Mouse (Mus musculus) neural tube, embryonic 14.5 days (tissue): ENCODE measurements around the gene Fam243. TPM values are rescaled to one million over a fixed set of nuclear protein-coding genes. Genes with fewer than 3 reads are reported as not detected.

Experiments
- ATAC-seq: fragments of 200-750 bp; cut with Nextera tagmentation; 2 replicates; pipeline ENCODE4 v1.8.0; 2017; ENCODE audit warnings: low read depth, mild to moderate bottlenecking, moderate TSS enrichment, moderate library complexity
- H3K27ac ChIP-seq: fragments of 300-500 bp; sonication (generic); 2 replicates; pipeline ENCODE4 v1.5.1; 2014; ENCODE audit warnings: low read depth, mild to moderate bottlenecking, control low read depth, low read length, moderate library complexity, mixed read lengths
- H3K27me3 ChIP-seq: fragments of 300-500 bp; sonication (generic); 2 replicates; pipeline ENCODE4 v1.6.1; 2014; ENCODE audit warnings: low read length; ENCODE audit not compliant: control insufficient read depth, insufficient read depth
- H3K36me3 ChIP-seq: fragments of 300-500 bp; sonication (generic); 2 replicates; pipeline ENCODE4 v1.6.1; 2014; ENCODE audit warnings: low read length, mixed read lengths; ENCODE audit not compliant: control insufficient read depth, insufficient read depth
- H3K4me1 ChIP-seq: fragments of 300-500 bp; sonication (generic); 2 replicates; pipeline ENCODE4 v1.6.1; 2014; ENCODE audit warnings: low read length; ENCODE audit not compliant: control insufficient read depth, insufficient read depth
- H3K4me2 ChIP-seq: fragments of 300-500 bp; sonication (generic); 2 replicates; pipeline ENCODE4 v1.6.1; 2014; ENCODE audit warnings: mild to moderate bottlenecking, low read depth, low read length, control low read depth
- H3K4me3 ChIP-seq: fragments of 300-500 bp; sonication (generic); 2 replicates; pipeline ENCODE4 v1.5.1; 2014; ENCODE audit warnings: low read depth, low read length, control low read depth, mixed read lengths
- H3K9ac ChIP-seq: fragments of 300-500 bp; sonication (generic); replicated peaks from 2 replicates; pipeline ENCODE4 v1.6.1; 2014; ENCODE audit warnings: low read depth, mild to moderate bottlenecking, control low read depth, low read length, mixed read lengths
- H3K9me3 ChIP-seq: fragments of 300-500 bp; sonication (generic); 2 replicates; pipeline ENCODE4 v1.6.1; 2016; ENCODE audit warnings: low read length; ENCODE audit not compliant: control insufficient read depth
- WGBS: fragments of 180-500 bp; shearing (Covaris S2); extraction: QIAGEN DNeasy Blood & Tissue Kit; methylation state at CpG from one replicate; pipeline ENCODE4 v1.1.7; 2014; 5-methylcytosine and 5-hydroxymethylcytosine counted together
- polyA plus RNA-seq: library from polyadenylated mRNA; unstranded; fragments of >200 nt; fragmentation: Nextera tagmentation; extraction: Ambion mirVana; gene quantifications from 2 replicates; pipeline ENCODE4 v1.2.1, GENCODE M21; 2014

The Fam243 gene
- polyA plus RNA-seq, 1 experiment from 2014 or later: not detected

DNA sequence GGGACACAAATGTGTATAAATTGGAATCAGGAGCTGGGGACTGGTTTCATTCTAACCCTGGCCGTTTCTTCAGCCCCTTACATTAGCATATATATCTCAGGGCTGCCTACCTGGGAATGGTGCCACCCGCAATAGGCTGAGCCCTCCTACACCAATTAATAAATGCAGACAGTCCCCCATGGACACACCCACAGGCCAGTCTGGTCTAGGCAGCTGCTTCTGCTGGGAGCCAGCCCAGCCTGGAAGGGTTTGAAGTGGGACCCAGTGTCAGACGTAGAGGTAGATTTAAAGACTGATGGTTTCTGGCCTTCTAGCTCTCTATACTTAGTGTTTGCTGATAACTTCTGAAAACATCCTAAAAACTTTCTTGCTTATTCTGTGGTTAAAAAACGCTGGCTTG lies 12.1 kb downstream of the Fam243 start:
- Histone ChIP-seq H3K36me3 (peaks cover 44% of the 10 kb centered on the region), H3K4me1 (no peaks in the 10 kb centered on the region), H3K4me2 (no peak overlapping the region), H3K4me3 (no peak overlapping the region), H3K9ac (no peak overlapping the region), H3K27me3 (no peaks in the 10 kb centered on the region), H3K9me3 (no peaks in the 10 kb centered on the region), H3K27ac (no peak overlapping the region)
- ATAC-seq: no peak
- 50% methylated on average over 4 of the region's 4 CpGs for WGBS

DNA sequence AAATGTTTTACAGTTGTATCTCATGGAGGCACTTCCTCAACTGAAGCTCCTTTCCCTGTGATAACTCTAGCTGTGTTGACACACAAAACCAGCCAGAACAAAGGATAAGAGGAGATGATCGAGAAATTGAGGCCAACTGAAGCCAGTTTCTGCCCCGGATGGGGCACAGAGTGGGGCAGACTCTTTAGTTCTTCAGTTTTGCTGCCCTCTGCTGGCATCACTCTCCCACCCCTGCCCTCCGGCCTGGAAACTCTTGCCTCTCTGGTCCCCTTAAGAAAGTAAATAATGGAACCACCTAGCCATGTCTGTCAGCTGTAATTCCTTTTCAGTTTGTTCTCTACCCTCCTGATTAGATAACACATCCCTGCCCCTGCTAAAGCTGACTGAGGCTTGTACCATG lies 13.3 kb downstream of the Fam243 start:
- H3K36me3 ChIP-seq: peaks cover 44% of the 10 kb centered on the region; the same call in 1 of the 2 replicates
- no peaks in the 10 kb centered on the region for H3K9me3 ChIP-seq
- no peaks in the 10 kb centered on the region for H3K27me3 ChIP-seq
- no peak for ATAC-seq
- H3K9ac ChIP-seq: no peak overlapping the region
- no peaks in the 10 kb centered on the region for H3K4me1 ChIP-seq
- H3K4me2 ChIP-seq: no peak overlapping the region
- no peak overlapping the region for H3K4me3 ChIP-seq
- H3K27ac ChIP-seq: no peak overlapping the region
- WGBS: 83% methylated on average over 3 of the region's 3 CpGs

DNA sequence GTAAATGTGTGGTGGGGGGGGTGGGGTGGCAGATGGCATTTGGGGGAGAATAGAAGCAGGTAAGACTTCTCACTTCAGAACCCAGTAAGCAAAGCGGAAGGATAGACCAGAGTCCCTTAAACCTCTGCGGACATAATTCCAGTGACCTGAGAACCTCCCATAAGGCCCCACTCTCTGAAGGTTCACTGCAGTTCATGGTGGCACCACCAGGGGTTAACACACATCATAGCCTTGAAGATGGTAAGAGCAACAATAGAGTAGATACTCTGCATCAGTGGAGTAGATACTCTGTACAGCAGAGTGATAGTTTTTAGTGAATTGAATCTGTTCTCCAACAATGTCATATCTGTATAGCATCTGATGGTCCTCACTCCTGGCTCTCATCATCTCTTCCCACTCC lies 15.7 kb downstream of the Fam243 start:
- no peak overlapping the region for H3K4me2 ChIP-seq
- 93% methylated on average over 2 of the region's 2 CpGs for WGBS
- H3K4me3 ChIP-seq: no peak overlapping the region
- no peaks in the 10 kb centered on the region for H3K9me3 ChIP-seq
- no peak for ATAC-seq
- no peak overlapping the region for H3K9ac ChIP-seq
- peaks cover 29% of the 10 kb centered on the region; the same call in 1 of the 2 replicates for H3K36me3 ChIP-seq
- H3K27me3 ChIP-seq: no peaks in the 10 kb centered on the region
- H3K27ac ChIP-seq: no peak overlapping the region
- peaks cover 11% of the 10 kb centered on the region for H3K4me1 ChIP-seq

DNA sequence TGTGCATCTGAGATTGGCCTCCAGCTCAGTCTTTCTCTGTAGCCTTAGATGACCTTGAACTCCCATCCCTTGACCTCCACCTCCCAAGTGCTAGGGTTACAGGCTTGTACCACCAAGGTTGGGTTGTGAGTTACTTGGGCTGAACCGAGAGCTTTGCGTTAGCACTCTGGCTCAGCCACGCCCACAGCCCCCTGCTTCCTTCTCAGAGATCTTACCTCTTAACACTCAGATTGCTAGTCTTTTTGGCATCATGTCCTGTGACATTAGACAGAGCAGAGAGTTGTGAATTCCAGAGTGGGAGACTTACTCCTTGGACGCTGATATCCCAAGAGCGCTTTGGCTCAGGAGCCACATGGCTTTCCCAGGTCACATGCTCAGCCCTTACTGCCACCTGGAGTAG lies 18.7 kb downstream of the Fam243 start:
- Histone ChIP-seq H3K4me2 (peak overlapping the region; percentile 96; the same call in 1 of the 2 replicates), H3K27ac (0 out of 2 replicates have a peak overlapping the region, but pooled peaks have one; percentile 13), H3K9ac (no peak overlapping the region), H3K4me1 (peaks cover 11% of the 10 kb centered on the region), H3K9me3 (no peaks in the 10 kb centered on the region), H3K36me3 (peaks cover 15% of the 10 kb centered on the region; the same call in 1 of the 2 replicates), H3K27me3 (no peaks in the 10 kb centered on the region), H3K4me3 (no peak overlapping the region)
- ATAC-seq: no peak
- WGBS: 68% methylated on average over 5 of the region's 5 CpGs

DNA sequence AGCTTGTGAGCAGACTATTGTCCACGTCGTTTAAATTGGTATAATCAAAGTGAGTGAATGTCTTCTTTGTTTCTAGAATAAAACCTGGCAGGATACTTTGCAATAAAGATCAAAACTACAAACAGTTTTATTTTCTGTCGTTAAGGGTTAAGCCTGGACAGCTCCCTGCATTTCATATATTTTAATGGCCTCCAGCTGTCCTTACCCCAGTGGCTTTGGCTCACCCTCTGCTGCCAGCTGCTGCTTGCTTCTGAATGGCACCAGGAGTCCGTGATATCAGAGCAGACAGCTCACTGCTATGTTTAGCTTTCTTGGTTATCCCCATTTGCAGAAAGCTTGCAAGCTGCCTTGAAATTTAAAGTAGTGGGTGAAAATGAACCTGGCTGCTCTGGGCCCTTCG lies 19.3 kb downstream of the Fam243 start:
- H3K9ac ChIP-seq: peak overlapping the region; percentile 80
- 23% methylated on average over 5 of the region's 5 CpGs for WGBS
- H3K27me3 ChIP-seq: no peaks in the 10 kb centered on the region
- ATAC-seq: peak; percentile 36; the same call in 1 of the 2 replicates
- peaks cover 11% of the 10 kb centered on the region; the same call in 1 of the 2 replicates for H3K36me3 ChIP-seq
- peaks cover 11% of the 10 kb centered on the region for H3K4me1 ChIP-seq
- H3K4me2 ChIP-seq: peak overlapping the region; percentile 96
- peak overlapping the region; percentile 70 for H3K4me3 ChIP-seq
- no peaks in the 10 kb centered on the region for H3K9me3 ChIP-seq
- peak overlapping the region; percentile 13; the same call in 1 of the 2 replicates for H3K27ac ChIP-seq

DNA sequence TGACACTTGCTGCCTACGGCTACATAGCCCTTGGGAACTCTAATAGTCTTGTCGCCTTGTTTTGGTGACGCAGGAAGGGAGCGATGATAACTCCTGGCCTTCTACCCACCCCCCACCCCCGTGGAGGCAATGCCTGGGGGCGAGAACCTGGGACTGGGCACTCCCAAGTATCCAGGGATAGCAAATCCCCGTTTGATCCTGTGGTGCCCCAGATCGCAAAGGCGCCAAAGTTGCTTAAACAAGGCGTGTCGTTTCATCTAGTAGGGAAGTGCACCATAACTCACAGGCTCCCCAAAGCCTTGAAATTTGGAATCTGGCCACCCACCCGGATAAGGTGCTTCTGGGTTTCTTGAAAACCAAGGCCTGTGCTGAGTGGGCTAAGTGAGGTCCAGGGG lies 19.8 kb downstream of the Fam243 start:
- H3K9ac ChIP-seq: peak overlapping the region; percentile 80
- peak overlapping the region; percentile 13 for H3K27ac ChIP-seq
- peak; percentile 62; the same call in 1 of the 2 replicates for ATAC-seq
- H3K4me1 ChIP-seq: peaks cover 11% of the 10 kb centered on the region
- H3K4me2 ChIP-seq: peak overlapping the region; percentile 96
- 0 out of 2 replicates have a peak, but pooled peaks cover 6% of the 10 kb centered on the region for H3K36me3 ChIP-seq
- H3K9me3 ChIP-seq: no peaks in the 10 kb centered on the region
- under 1% methylated on average over 12 of the region's 12 CpGs for WGBS
- peak overlapping the region; percentile 70 for H3K4me3 ChIP-seq
- no peaks in the 10 kb centered on the region for H3K27me3 ChIP-seq

DNA sequence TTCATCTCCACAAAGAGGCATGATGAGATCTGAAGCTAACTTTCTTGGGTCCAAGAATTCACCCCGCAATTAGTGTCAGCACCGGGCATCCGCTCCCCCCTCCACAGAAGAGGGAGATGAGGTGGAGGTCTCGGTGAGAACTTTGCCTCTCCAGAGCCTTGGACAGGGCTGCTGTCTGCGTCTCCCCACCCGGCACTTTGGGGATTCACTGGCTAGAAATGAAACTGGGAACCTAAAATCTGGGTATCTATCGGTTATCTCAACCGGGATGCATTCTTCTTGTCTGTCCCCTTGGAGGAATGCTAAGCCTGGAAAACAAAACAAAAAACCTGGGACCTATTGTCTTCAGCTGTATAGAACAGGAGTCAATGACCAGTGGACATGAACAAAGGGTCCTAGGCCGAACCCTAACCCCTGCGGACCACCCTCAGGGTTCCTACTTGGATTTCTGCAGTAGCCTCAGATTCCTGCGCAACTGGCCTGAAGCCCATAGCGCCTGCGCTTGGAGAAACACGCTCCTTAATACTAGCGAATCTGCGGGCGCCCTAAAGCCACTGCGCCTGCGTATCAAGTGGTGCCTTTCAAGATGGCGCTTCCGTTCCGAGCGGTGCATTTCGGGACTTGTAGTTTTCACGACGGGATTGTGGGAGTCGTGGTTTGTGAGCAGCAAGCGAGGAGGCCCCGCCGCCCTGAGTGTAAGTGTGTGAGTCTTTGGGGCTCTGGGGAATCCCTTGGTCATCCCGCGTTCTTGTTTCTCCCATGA lies 20.4 kb downstream of the Fam243 start, which contains the start of gene Smim11:
TSS of gene Smim11 (plus strand) at position 638 of the 763 bp plus-strand sequence.
- WGBS: 12% methylated on average over 32 of the region's 32 CpGs
- Histone ChIP-seq H3K4me1 (peaks cover 11% of the 10 kb centered on the region), H3K4me3 (peak within 1 kb of the TSS; percentile 70), H3K27me3 (no peaks in the 10 kb centered on the region), H3K9ac (peak within 1 kb of the TSS; percentile 80), H3K4me2 (peak within 1 kb of the TSS; percentile 96), H3K9me3 (no peaks in the 10 kb centered on the region), H3K36me3 (0 out of 2 replicates have a peak, but pooled peaks cover under 1% of the 10 kb centered on the region), H3K27ac (peak within 1 kb of the TSS; percentile 83)
- peak; percentile 94 for ATAC-seq

DNA sequence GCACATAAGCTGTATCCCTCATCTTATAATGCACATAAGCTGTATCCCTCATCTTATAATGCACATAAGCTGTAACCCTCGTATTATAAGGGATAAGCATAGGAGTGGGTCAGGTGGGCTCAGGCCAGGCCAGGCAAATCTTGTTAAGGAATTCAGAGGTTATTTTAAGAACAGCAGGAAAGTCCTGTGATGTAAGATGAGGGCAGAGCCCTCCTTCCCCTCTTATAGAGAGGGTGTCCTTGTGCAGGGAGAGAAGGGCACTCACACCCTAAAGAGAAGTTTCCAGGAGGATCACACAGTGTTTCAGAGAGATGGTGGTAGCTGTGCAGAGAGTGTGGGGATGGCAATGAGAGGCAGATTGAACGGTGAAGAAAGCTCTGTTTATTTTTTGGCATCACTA lies 25.9 kb downstream of the Fam243 start:
- Histone ChIP-seq H3K27ac (no peak overlapping the region), H3K36me3 (no peaks in the 10 kb centered on the region), H3K4me3 (no peak overlapping the region), H3K9me3 (no peaks in the 10 kb centered on the region), H3K4me2 (no peak overlapping the region), H3K9ac (no peak overlapping the region), H3K27me3 (no peaks in the 10 kb centered on the region), H3K4me1 (no peaks in the 10 kb centered on the region)
- ATAC-seq: no peak
- WGBS: 80% methylated on average over 2 of the region's 2 CpGs

DNA sequence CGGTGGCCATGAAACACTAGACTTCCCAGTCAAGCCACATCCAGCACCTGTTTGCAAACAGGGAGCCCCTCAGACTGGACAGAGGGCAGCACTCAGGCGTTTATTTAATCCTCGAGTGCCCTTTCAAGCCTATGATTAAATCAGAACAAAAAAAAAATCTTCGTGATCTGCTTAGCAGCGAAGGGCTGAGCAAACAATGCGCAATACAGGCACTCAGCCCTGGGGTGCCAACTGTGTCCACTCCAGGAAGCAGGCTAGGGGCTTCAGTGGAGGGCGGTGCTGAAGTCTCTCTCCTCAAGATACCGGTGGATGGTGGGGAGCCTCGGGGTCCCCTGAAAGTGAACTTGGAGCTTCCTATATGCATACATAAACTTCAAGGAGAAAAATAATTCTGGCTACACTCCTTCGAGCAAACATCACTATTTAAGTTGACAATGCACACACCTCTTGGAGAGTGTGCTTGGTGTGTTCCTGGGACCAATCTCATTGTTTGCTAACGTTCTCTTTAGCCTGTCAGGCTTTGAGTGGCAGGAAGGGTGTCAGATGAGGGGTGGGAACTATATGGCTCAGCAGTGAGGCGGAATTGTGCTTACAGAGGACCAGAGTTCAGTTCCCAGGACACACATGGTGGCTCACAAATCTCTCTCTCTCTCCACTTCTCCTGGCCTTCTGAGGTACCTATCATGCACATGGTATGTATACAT lies 26.8 kb downstream of the Fam243 start:
- Histone ChIP-seq H3K27ac (no peak overlapping the region), H3K9ac (no peak overlapping the region), H3K36me3 (no peaks in the 10 kb centered on the region), H3K4me3 (no peak overlapping the region), H3K4me1 (no peaks in the 10 kb centered on the region), H3K27me3 (no peaks in the 10 kb centered on the region), H3K9me3 (no peaks in the 10 kb centered on the region), H3K4me2 (no peak overlapping the region)
- no peak for ATAC-seq
- WGBS: 69% methylated on average over 12 of the region's 12 CpGs
